Mouse (Mus musculus): Measurements from ENCODE around the gene Dlx2.
A peak's percentile ranks its signal among the peaks of the same experiment; 100 is the strongest.

The Dlx2 gene

DNA sequence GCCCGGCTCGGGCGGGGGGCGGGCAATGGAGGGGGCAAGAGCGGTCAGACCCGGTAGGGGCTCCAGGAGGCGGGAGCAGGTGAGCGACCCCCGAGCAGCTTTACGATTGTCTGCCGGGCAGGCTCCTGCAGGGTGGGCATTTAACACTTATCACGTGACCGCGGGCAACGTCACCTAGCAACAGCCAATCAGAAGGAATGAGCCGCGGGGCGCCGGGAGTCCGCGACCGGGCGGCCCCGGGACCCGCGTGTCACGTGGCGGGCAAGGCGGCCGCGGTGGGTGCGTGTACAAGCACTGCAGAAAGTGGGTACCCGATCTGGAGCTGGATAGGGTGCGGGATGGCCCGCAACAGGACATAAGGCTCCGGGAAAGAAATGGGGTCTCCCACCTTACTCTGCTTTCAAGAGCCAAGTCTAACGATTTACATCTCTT, at the start of gene Dlx2:
TSS of gene Dlx2 (minus strand) at position 115 of the 432 bp plus-strand sequence.
- no peak for DNase-seq (ENCODE audit: low spot score)

DNA sequence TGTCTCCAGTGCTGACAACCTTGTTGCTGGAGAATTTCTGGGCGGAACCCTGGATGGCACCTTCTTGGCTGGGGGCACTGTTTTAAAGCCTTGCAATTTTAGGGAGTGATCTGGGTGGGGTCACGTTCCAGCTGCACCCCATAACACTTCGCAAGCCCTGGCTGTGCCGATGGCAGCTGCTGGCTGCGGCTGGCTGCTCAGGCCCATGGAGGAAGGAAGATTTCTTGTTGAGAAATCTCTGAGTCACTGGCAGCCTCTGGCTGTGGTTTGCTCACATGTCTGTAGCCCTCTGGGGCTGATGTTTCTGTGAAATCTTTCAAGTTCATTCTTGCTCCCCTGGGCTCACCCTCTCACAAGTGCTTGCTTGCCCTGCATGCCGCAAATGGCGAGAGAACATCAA, 47.9 kb upstream of the Dlx2 start:
- DNase-seq (ENCODE audit: low spot score), result no peak

DNA sequence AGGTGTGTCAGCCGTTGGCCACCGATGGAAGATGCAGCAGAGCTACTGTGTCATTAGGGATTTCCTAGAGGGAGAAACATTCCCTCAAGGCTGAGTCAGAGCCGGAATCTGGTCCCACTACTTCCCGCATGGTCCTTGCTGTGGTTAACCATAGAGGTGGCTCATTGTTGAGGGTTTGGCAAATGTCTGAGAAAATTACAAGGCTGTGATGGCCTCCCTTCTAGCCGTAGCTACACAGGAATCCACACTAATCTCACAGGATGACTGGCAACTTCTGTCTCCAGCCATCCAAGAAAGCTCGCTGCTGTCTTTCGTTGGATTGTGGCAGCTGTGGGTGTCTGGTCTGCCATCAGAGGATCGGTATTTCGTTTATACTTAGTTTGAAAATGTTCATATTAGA, 42.6 kb upstream of the Dlx2 start:
- DNase-seq (ENCODE audit: low spot score), result no peak

DNA sequence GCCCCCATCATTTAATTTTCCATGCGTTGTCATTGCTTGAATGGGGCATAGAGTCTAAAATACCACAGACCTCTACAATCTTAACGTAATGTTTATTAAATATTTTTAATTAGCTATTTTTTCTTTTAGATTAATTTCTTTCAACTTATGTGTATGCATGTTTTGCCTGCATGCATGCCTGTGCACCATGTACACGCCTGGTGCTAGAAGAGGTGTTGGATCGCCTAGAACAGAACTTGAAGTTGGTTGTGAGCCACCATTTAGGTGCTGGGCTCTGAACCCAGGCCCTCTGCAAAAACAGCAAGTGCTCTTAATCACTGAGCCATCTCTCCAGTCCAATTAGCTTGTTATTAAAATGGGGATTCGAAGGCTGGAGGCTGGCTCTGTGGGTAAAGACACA, 34.9 kb upstream of the Dlx2 start:
- DNase-seq (ENCODE audit: low spot score), result no peak

DNA sequence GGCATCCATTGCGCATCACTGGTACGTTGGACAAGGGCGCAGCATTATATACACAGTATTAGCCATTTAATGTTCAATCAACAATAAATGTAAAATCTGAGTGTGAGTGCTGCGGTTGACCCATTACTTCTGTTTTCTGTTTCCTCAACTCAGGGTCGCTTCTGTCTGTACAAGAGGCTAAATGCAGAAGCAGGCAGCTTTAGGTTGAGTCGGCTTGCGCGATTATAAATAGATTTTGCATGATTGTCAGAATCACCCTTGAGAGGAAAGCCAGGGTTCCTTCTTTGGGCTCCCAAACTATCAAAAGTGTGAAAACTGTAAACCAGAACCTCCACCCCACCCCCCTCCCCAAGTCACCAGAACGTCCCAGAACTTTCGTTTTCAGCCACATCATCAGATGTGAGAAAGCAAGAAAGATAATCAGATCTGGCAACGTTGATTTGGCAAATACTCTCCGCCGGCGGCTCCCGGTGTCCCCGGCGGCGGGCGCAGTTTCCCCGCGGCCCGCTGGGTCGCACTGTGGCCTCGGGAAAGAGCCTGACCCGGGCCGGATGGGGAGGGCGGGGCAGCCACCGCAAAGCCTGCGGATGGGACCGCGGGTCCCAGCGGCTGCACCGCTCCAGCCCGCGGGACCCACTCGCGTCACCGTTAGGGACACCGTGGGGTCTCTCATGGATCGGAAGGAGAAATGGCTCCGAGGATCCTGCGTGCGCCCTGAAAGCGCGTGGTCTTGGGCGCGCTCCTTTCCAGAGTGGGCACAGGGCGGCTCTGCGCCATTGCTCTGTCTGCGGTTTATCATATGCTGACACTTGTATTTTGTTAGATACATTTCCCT, 34.3 kb upstream of the Dlx2 start:
- peak; percentile 26 for DNase-seq (ENCODE audit: low spot score)

DNA sequence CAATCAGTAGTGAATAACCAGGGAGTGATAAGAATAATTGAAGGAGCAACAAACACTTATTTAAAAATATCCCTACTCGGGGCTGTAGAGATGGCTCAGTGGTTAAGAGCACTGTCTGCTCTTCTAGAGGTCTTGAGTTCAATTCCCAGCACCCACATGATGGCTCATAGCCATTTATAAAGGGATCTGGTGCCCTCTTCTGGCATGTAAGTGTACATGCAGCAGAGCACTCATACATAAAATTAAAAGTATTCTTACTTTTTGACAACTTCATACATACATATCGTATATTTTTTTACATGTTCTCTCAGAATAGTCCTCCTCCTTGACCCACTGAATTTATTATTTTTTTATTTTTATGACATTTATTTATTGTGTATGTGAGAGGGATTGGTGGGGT, 30.5 kb upstream of the Dlx2 start:
- DNase-seq (ENCODE audit: low spot score), result no peak

DNA sequence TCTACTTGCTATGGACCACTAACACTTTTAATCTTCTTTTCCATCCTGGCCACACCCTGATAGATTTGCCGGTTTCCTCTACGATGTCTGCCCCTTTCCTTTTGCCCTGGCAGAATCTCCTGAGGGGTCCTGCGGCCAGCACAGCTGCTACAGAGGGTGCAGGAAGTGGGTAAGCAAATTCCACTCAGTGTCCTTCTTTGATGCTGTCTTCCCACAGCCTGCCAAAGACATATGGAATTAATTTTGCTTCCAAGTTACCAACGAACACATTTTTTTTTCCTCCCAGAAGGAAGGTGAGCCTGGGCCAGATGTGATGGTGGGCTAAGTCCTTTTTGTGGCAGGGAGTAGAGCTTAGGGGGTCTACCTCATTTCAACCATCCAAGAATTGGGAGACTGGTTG, 27.2 kb upstream of the Dlx2 start:
- no peak for DNase-seq (ENCODE audit: low spot score)

DNA sequence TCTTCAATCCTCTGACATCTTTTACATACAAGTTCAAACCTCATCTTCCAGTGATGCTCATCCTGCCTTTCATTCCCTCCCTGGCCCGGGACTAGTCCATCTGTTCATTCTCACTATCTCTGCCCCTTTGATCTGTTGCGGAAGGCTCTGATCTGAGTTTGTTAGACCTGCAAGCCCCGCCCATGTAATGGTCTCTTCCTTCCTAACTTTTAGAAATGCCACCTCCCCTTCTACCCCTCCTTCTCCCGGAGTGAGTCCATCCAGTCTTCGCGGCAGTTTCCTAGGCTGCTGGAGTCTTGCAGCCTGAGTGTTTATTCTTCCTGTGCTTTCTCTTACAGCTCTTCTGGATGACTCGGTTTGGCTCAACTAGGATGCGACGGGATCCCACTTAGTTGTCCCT, 19.9 kb upstream of the Dlx2 start:
- DNase-seq (ENCODE audit: low spot score), result no peak

DNA sequence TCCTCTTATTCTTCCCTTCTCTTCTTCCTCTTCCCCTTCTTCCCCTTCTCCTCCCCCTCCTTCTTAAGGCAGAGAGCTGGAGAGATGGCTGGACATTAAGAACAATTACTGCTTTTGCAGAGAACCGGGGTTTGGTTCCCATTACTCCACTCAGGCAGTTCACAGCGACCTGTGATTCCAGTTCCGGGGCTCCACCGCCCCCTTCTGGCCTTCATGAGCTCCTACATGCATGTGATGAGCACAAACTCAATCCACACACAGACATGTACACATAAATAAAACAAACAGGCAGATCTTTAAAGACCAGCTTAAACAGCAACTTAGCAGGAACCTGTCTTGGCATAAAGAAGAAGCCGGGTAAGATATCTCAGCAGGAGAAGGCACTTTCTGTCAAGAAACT, 9.5 kb upstream of the Dlx2 start:
- no peak for DNase-seq (ENCODE audit: low spot score)

DNA sequence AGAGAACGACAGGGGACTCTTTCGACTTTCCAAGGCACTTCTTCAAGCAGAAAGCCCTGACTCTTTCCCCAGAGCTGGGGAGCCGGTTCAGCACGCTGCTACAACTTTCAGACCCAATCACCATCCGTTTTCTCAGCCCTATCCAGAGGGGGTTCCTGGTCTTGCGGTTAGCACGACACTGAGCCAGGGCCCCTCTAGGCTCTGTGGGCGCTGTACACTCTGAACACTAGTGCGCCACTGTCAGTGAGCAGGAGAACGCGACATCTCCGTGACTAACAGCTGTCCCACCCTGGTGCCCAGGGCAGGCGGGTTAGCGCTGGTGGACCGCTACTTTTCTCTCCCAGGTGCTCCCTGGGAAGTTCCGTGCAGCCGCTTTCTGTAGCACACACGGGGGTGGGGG, 5.2 kb upstream of the Dlx2 start:
- DNase-seq (ENCODE audit: low spot score), result no peak

DNA sequence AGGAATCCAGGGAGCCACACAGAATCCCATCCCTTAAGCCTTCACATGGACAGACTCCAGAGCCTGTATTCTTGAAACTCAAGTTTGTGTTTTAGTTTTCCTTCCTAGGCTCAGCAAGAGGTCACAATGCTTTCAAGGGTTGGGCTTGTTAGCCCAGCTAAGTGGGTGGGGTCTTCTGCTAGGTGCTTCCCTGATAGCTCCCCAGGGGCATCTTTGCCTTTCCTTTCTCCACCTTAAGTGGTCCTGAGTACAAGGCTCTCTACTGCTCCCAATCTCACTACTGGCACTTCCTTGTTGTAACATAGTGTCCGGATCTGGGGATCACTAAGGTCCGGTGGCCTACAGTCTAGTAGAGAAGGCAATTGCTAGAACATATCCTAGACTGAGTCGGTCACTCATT, 3.8 kb upstream of the Dlx2 start:
- no peak for DNase-seq (ENCODE audit: low spot score)

DNA sequence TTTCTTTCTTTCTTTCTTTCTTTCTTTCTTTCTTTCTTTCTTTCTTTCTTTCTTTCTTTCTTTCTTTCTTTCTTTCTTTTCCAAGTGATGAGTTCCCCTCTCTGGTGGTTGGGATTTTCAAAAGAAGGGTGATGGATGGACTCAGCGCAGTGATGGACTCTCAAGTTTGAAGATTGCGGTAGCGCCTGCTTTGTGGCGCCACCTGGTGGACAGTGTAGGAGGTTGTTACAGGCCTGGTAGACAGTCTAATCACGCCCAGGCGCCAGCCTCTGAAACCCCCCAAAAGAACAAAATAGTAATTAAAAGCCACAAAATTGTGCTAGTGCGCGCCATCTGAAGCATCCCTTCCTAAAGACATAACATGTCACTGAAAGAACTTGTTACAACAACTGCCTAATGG, 1.3 kb upstream of the Dlx2 start:
- no peak for DNase-seq (ENCODE audit: low spot score)

DNA sequence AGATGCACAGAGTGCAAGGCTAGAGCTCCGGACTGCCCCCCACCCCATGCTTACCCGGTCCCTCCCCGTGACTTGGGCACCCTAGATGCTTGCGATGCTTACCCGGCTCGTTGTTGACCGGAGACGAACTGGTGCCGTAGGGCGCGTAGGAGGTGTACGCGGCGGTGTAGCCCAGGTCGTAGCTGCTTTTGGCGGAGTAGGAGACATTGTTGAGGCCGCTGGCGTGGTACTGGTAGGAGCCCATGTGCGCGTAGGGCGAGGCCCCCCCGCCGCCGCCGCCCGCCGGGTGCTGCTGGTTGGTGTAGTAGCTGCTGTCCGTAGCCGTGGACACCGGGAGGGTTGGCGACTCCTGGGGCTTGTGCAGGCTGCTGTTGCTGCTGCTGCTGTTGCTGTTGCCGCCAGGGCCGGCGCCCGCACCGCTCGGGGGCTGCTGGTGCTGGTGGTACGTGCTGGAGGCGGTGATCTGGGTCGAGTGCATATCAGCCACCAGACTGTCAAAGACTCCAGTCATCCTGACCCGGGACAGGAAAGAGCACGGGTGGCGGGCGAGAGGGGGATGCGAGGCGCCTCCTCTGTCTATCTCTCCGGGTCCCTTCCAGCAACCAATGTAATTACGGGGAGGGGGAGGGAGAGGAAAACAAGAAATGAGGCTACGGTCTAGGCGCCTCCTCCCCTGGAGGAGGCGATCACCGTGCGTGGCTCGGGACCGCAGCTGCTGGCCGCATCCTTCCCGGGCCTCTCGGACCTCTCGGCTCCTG, 493 bp downstream of the Dlx2 start:
- no peak for DNase-seq (ENCODE audit: low spot score)

DNA sequence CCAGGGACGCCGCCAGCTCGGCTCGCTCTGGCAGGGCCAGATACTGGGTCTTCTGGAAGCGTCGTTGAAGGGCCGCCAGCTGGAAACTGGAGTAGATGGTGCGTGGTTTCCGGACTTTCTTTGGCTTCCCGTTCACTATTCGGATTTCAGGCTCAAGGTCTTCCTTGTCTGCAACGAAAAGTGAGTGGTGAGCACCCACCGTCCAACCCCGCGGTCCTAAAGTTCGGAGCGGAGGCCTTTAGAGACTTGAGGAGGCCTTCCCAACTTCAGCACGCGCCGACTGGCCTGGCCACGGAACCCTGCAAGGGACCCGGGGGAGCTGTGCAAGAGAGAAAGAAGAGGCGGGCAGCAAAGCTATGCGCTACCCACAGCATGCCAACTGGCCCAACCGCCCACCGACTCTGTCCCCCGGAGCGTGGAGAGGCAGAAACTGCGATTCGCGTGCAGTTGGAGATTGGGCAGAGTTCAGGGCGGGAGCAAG, 1.1 kb downstream of the Dlx2 start:
- no peak for DNase-seq (ENCODE audit: low spot score)

DNA sequence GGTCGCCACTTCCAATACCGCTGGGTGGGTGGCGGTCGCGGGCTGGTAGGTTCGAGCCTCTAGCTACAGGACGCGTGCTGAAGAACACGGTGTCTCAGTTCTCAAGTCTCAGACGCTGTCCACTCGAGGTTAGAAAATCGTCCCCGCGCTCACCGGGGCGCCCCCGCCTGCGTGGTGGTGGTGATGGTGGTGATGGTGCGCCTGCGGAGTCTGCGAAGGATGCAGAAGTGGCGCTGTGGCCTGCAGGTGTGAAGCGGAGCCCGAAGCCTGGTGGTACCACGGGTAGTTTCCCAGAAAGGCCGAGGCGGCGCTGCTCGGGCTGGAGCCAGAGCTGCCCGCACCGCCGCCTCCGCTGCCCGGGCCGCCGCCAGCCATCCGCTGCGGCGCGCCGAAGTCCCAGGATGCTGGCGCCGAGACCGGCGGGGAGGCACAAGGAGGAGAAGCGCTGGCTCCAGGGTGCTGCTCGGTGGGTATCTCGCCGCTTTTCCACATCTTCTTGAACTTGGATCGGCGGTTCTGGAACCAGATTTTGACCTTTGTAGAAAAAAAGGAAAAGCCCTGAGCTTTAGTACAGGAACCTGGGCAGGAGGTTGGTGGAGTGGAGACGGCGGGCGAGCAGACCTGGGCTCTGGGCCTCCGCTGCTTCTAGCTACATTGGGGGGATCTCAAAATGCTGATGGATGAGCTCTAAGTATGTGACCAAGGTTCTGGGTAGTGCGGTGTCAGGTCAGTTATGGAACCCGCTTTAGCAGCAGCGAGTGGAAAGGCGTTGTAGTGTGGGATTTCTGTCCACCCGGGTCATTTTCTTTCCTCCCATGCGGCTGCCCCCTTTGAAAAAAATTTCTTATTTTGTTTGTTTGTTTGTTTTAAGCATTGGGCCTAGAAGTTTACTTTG, 1.9 kb downstream of the Dlx2 start:
- no peak for DNase-seq (ENCODE audit: low spot score)

DNA sequence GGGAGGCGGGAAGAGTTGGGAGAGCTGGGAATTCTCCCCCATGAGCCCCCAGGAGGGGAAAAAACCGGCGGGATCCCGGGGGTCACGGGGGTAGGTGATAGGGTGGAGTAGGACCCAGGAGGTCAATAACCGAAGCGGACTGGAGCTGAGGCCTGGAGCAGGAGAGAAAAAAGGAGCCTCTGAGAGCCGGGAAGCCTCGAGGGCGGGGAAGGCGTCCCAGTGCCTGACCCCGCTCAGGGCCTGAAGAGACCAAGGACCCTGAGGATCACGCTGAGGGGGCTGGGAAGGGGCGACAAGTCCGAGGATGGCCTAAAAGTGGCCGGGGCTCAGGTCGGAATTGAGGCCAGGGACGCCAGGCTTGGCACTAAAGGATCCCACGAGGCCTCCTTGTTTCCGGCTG, 2.6 kb downstream of the Dlx2 start:
- no peak for DNase-seq (ENCODE audit: low spot score)

DNA sequence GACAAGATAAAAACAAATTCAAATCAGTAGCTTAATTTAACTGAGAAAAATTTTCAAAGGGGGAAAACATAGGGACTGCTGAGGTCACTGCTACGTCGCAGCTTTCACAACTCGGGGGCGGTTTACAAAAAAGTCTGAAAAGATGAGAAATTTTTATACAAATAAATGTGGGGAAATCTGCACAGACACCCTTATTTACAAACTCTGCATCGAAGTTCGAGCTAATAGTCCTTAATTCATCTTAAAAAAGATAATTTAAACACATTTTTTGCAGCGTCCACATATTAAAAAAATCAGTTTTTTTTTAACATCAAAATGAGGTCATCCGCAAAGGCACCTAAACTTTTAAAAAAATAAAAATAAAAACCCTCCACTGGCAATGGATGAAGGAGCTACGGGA, 3.0 kb downstream of the Dlx2 start:
- DNase-seq (ENCODE audit: low spot score), result no peak

DNA sequence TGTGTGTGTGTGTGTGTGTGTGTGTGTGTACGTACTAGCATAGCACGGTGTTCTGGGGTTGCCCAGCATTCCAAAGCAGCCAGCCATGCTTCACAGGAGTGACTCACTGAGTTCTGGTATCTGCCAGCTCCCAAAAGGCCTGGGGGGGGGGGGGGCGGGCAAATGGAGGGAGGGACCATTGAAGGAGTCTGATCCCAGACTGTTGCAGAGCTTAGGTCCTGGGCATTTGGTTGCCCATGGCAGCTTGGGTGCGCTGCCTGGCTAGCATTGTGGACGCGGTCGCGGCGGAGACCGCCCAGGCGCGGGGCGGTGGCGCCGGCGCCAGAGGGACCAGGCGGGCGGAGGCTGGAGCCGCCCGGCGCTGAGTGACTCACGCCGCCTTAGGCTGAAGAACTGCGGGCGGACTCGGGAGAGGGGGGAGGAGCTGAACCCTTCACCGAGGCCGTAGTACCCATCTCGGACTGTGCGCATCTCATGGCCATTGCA, 3.7 kb downstream of the Dlx2 start:
- DNase-seq (ENCODE audit: low spot score), result no peak

DNA sequence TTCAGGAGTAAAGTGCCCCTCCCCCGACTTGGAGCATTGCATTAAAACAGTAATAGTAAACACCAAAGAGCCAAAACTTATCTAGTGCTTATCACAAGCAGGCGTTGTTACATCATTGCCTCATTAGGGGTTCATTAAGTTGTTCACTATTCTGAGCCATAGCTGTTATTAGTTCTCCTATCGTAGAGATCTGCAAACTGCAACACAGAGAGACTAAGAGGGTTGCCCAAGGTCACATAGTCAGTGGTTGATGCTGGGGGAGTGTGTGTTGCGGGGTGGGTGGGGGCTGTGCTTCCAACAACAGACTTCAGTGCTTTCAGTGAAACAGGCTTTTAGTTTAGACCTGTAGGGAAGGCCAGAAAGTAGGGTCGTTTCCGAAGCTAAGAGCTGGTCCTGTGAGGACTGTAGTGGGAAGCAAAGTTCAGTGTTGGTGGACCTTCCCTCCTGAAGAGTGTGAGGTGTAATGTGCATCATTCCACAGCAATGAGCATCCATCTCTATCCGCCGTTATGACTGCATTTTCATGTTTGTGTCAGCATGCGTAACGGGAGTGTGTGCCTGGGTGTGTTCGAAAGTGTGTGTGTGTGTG, 4.2 kb downstream of the Dlx2 start:
- no peak for DNase-seq (ENCODE audit: low spot score)

DNA sequence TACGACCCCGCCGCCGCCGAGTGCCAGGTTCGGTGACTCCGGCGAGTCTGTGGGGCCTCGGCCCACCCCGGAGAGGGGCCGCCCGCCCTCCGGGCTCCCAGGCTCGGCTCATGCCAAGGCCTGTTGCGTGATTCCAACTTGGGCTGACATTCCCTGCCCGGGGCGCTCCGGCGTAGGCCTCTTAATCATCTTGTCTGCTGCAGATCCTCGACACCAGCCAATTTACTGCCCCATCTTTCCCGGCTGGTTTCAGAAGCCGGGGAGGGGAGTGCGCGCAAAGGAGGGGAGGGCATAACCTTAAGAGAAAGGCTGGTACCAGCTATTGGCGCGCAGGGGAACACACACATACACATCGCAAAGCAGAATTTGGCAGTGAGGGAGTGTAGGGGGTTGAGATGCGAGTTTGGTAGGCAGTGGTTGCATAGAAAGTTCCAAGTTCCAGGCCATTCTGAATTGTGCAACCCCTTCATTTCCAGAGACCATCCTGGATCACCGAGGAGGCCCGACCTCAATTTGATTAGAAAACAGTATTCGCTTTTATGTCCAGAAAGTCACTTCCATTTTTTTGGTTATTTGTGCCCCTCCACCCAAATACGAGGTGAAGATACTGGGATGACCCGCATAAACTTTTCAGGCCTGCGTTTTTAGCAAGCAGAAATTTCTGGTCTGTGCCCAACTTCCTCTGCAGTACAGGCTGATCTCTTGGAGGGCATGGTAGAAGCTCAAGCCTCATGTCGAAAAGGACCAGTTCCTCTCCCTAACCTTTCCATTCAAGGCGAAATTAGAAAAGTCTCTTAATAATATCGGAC, 4.9 kb downstream of the Dlx2 start:
- DNase-seq (ENCODE audit: low spot score), result no peak

Measured in left cerebral cortex, adult 11 months (tissue).